Mouse (Mus musculus) bone marrow macrophage, adult 2 months (primary cell): ENCODE measurements around the gene Axin1. TPM values are rescaled to one million over a fixed set of nuclear protein-coding genes. Genes with fewer than 3 reads are reported as not detected.
A peak's percentile ranks its signal among the peaks of the same experiment; 100 is the strongest.
"Not testable (repeated sequence)": the region's sequence is repeated elsewhere in the genome, so short reads cannot be mapped to it uniquely, and the experiment has no call there.

Experiments used
- H3K27ac ChIP-seq: 2 replicates; pipeline ENCODE4 v1.5.1; 2012; ENCODE audit warnings: low read depth, low read length; ENCODE audit not compliant: insufficient read depth
- H3K4me1 ChIP-seq: 2 replicates; pipeline ENCODE4 v1.6.1; 2012; ENCODE audit warnings: low read length; ENCODE audit not compliant: control insufficient read depth, insufficient read depth
- H3K4me3 ChIP-seq: 2 replicates; pipeline ENCODE4 v1.5.1; 2012; ENCODE audit warnings: mild to moderate bottlenecking, low read length, moderate library complexity; ENCODE audit not compliant: insufficient read depth
- CTCF ChIP-seq: IDR thresholded peaks from 2 replicates; pipeline ENCODE4 v1.5.1; 2012; ENCODE audit warnings: low read depth, mild to moderate bottlenecking, low read length, moderate library complexity
- POLR2A ChIP-seq: IDR thresholded peaks from 2 replicates; pipeline ENCODE4 v1.6.1; 2012; ENCODE audit warnings: mild to moderate bottlenecking, low read depth, low read length, borderline replicate concordance
- polyA plus RNA-seq: library from polyadenylated mRNA; stranded (reverse); fragments of >200 nt; gene quantifications from 2 replicates; pipeline ENCODE4 v1.2.4, GENCODE M21; 2012; ENCODE audit not compliant: missing spikeins, insufficient read depth, insufficient read length

Gene Axin1
- polyA plus RNA-seq, 1 experiment, result 40.1 TPM

- TF ChIP-seq CTCF (no peak), POLR2A (no peak)
- peak overlapping the region; percentile 77 for H3K4me3 ChIP-seq
- H3K27ac ChIP-seq, result no peak overlapping the region
- peaks cover 10% of the 10 kb centered on the region; the same call in 1 of the 2 replicates for H3K4me1 ChIP-seq
Measured at GRCm38 (mm10) chr17:26137751-26138130, 747 bp upstream of the Axin1 start.

- no peak for TF ChIP-seq POLR2A
- no peak for TF ChIP-seq CTCF
- H3K27ac ChIP-seq, result peak overlapping the region; percentile 66
- H3K4me1 ChIP-seq, result peaks cover 10% of the 10 kb centered on the region; the same call in 1 of the 2 replicates
- H3K4me3 ChIP-seq, result peak overlapping the region; percentile 77
Measured at GRCm38 (mm10) chr17:26138901-26139381, 453 bp downstream of the Axin1 start.

- no peak for TF ChIP-seq CTCF
- TF ChIP-seq POLR2A, result no peak
- H3K4me3 ChIP-seq, result no peak overlapping the region
- peaks cover 7% of the 10 kb centered on the region; the same call in 1 of the 2 replicates for H3K4me1 ChIP-seq
- no peak overlapping the region for H3K27ac ChIP-seq
Measured at GRCm38 (mm10) chr17:26142796-26143195, 4.3 kb downstream of the Axin1 start.

- Histone ChIP-seq H3K4me1 (peaks cover 6% of the 10 kb centered on the region; the same call in 1 of the 2 replicates), H3K4me3 (no peak overlapping the region), H3K27ac (no peak overlapping the region)
- TF ChIP-seq CTCF, result no peak
- TF ChIP-seq POLR2A, result no peak
Measured at GRCm38 (mm10) chr17:26143386-26143785, 4.9 kb downstream of the Axin1 start.

GRCm38 (mm10) chr17:26149056-26149455 is 10.6 kb downstream of the Axin1 start:
- H3K27ac ChIP-seq, result no peak overlapping the region
- TF ChIP-seq POLR2A (no peak), CTCF (no peak)
- no peaks in the 10 kb centered on the region for H3K4me1 ChIP-seq
- no peak overlapping the region for H3K4me3 ChIP-seq

GRCm38 (mm10) chr17:26151886-26152630 is 13.6 kb downstream of the Axin1 start:
- H3K4me3 ChIP-seq, result no peak overlapping the region
- H3K27ac ChIP-seq, result no peak overlapping the region
- H3K4me1 ChIP-seq, result no peaks in the 10 kb centered on the region
- TF ChIP-seq CTCF (no peak), POLR2A (no peak)

GRCm38 (mm10) chr17:26162736-26163135 is 24.2 kb downstream of the Axin1 start:
- peaks cover 14% of the 10 kb centered on the region for H3K4me1 ChIP-seq
- H3K4me3 ChIP-seq, result no peak overlapping the region
- H3K27ac ChIP-seq, result no peak overlapping the region
- TF ChIP-seq POLR2A (no peak), CTCF (no peak)

- Histone ChIP-seq H3K4me3 (no peak overlapping the region), H3K27ac (peak overlapping the region; percentile 79), H3K4me1 (peaks cover 26% of the 10 kb centered on the region)
- no peak for TF ChIP-seq POLR2A
- no peak for TF ChIP-seq CTCF
Measured at GRCm38 (mm10) chr17:26168039-26168438, 29.6 kb downstream of the Axin1 start.

GRCm38 (mm10) chr17:26175248-26175647 is 36.8 kb downstream of the Axin1 start:
- not testable (repeated sequence) for H3K4me3 ChIP-seq, H3K4me1 ChIP-seq

GRCm38 (mm10) chr17:26178611-26179010 is 40.1 kb downstream of the Axin1 start:
- TF ChIP-seq CTCF (no peak), POLR2A (no peak)
- no peak overlapping the region for H3K4me3 ChIP-seq
- H3K4me1 ChIP-seq, result no peaks in the 10 kb centered on the region
- H3K27ac ChIP-seq, result no peak overlapping the region

More at GRCm38 (mm10) chr17:26175248-26175647, 36.8 kb downstream of the Axin1 start:
- not testable (repeated sequence) for H3K27ac ChIP-seq
